Mouse (Mus musculus): Measurements from ENCODE around the gene Asb8. TPM values are rescaled to one million over a fixed set of nuclear protein-coding genes. Genes with fewer than 3 reads are reported as not detected.

Asb8 gene
- 100 to 1,000 TPM; 146 to 157 TPM for total RNA-seq (2021)
- long read RNA-seq, experiment 1, transcript Asb8-202 (4 exons, 1,100 nt) = major isoform, 97 of 202 reads
- long read RNA-seq, experiment 1, transcript Asb8-201 (4 exons, 1,049 nt) = minor isoform, 64 of 202 reads
- long read RNA-seq, experiment 1, partial matches to known transcripts = 22 of 202 reads
- long read RNA-seq, experiment 1, other reads (novel, unspliced or antisense) = 19 of 202 reads
- long read RNA-seq, experiment 2, transcript Asb8-202 (4 exons, 1,100 nt) = major isoform, 110 of 186 reads
- long read RNA-seq, experiment 2, transcript Asb8-201 (4 exons, 1,049 nt) = minor isoform, 46 of 186 reads
- long read RNA-seq, experiment 2, partial matches to known transcripts = 22 of 186 reads
- long read RNA-seq, experiment 2, other reads (novel, unspliced or antisense) = 8 of 186 reads

DNA sequence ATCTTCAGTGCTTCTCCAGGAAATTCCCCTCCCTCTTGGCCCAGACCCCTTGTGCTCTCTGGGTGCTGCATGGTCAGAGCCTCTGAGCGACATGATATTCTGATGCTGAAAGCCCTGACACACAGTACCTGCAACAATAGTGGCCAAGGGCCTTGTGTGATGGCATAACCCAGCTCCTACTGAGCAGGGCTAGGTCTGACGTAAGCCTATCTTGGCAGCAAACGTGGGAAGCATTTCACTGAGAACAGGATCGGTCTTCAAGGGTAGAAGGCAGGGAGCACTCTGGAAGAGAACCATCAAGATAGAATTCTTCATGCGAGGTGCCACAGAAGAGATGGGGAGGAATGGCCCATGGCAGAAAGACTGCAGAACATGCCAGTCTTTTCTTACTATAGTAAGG, at the start of gene Asb8:
Asb8 (minus strand) TSS at position 101 of the 400 bp plus-strand sequence.
- no peak for DNase-seq
- intact Hi-C loops (cut with DNase I; ENCODE audit: low total_unique reads) = loop anchor here (5.0 kb wide), 1 partner anchor 93 kb away; no protein-coding TSS in a partner anchor

DNA sequence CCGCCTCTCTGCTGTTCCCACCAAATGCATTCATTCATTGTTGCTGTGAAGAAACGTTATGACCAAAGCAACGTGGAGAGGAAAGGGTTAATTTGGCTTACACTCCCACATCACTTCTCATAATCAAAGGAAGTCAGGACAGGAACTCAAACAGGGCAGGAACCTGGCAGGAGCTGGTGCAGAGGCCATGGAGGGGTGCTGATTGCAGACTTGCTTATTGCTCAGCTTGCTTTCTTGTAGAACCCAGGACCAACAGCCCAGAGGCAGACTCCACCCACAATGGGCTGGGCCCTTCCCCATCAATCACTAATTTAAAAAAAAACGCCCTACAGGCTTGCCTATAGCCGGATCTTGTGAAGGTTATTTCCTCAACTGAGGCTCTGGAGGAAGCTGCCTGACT, 48.7 kb upstream of the Asb8 start:
- intact Hi-C loops (cut with DNase I; ENCODE audit: low total_unique reads) = no loop called here
- DNase-seq = no peak

DNA sequence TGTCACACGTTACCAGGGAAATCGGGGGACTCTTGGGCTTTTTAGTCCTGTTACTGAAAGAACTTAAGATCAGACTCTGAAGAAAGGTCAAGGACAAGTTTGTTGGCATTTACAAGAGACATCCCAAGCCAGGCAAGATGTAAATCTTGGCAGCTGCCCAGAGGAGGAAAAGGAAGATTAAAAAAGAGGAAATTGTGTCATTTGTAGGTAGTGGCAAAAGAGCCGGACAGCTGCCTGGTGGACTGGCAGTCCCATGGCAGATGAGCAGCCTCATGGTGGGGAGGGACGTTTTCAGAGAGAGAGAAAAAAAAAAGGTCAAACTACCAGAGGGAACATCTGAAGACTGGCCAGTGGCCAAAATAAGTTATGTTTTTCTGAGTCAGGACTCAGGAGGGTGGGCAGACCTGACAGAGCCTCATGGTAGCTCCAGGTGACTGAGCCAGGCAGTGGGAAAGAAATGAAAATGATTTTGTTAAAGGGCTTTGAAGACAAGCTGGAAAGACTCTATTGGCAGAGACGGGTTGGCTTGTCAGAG, 48.0 kb upstream of the Asb8 start:
- intact Hi-C loops (cut with DNase I; ENCODE audit: low total_unique reads) = no loop called here
- no peak for DNase-seq

DNA sequence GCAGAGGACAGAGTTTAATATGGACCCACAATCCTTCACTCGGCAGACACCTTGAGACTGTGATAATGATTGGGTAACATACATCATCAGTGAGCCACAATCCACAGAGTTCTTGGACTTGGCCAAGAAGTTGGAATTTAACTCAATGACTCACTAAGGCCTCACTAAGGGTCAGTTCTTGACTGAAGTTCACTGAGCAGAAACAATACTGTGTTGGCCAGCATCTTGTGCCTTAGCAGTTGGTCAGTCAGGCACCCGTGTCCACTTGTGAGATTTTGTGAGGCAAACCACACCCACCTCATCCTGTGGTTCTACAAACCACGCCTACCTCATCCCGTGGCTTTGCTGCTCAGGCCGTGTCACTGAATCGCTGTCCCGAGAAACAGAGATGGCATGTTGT, 44.3 kb upstream of the Asb8 start:
- intact Hi-C loops (cut with DNase I; ENCODE audit: low total_unique reads) = no loop called here
- no peak for DNase-seq

DNA sequence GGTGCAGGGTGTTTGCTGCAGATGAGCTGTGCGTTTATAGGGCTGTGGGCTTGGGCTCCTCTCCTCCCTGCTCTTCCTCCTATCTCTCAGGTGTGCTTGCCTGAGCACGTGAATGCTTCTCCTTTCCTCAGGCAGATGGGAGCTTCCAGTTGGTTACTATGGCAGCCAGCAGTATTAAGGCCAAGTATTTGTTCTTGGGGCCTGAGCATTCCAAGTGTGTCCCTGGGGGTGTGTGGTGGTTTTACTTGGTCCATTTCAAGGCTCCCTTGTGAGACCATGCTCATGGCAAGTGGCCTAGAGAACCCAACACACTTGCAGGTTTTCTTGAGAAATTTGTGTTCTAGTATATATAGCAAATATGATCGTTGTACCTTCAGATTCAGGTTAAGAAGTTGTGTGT, 30.0 kb upstream of the Asb8 start, which contains the start of gene Olfr288:
Olfr288 (minus strand) TSS at position 101 of the 400 bp plus-strand sequence.
- intact Hi-C loops (cut with DNase I; ENCODE audit: low total_unique reads) = no loop called here
- DNase-seq = no peak

DNA sequence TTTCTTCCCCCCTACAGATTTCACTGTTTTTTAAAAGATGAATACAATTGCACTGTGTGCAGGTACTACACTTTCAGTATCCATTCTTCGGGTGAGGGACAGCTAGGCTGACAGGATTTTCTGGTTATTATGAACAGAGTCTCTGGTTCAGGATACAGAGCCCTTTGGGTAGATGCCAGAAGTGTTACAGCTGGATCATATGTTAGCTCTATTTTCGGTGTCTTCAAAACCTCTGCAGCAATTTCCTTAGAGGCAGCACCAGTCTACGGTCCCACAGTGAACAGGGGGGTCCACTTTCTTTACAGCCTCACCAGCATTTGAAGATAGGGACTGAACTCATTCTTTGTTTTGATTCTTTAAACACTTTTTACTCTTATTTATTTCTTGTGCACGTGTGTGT, 19.0 kb upstream of the Asb8 start:
- no peak for DNase-seq
- intact Hi-C loops (cut with DNase I; ENCODE audit: low total_unique reads) = loop anchor here (5.0 kb wide), 1 partner anchor 208 kb away; no protein-coding TSS in a partner anchor

DNA sequence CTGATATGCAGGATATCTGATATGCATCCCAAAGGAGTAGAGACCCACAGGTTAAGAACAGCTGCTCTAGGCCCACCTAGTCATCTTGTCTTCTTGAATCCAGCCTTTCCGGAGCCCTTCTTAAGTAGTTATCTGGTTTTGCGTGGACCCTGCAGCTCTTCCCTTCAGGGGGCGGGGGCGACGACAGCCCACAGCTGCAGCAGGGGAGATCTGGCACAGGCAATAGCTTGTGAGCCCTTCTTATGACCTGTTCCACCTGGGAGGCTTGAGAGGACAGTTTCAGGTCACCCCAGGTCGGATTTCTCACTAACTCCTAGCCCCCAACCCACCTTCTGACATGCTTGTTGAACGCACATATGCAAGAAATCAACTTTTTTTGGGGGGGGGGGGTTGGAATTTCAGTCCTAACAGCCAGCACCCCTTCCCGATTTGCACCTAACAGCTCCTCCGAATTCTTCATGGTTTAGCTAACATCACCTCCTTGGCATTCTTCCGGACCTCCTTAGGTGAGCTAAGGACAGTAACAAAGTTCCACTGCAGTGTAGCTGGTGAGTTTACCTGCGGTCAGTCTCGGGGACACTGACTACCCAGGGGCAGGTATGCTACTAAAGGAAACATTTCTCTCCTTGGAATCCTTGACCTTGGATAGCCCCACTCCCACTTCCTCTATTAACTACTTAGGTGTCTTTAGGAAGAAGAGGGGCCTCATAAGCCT, 16.6 kb upstream of the Asb8 start:
- no peak for DNase-seq

DNA sequence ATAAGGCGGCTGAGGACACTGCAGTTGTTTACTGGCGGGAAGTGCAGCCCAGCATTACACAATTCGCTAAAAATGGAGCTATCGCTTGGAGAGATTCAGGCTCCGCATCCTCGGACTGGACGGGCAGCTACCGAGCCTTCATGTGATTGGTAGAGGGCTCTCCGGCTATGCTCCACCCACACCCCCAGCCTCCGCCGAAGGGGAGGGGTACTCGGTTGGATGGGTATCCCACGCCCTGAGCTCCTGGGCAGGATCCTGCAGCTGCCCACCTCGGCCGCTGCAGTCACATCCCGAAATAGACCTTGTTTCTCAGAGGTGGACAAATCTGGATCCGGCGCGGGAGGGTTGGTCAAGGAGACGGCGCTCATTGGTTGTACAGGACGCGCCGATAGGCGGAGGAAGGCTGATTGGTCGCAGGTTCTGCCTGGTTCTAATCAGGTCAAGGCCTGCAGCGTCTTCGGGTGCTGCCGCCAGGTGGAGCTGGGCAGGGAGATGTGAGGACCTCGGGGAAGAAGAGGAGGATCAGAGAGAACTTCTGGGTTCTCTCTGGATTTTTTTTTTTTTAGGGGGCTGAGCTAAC, 15.8 kb upstream of the Asb8 start:
- intact Hi-C loops (cut with DNase I; ENCODE audit: low total_unique reads) = loop anchor here (5.0 kb wide), 1 partner anchor 211 kb away; no protein-coding TSS in a partner anchor
- DNase-seq = peak; percentile 94

More for the DNA sequence above, 16.6 kb upstream of the Asb8 start:
- intact Hi-C loops (cut with DNase I; ENCODE audit: low total_unique reads) = loop anchor here (5.0 kb wide), 1 partner anchor 210 kb away; no protein-coding TSS in a partner anchor

DNA sequence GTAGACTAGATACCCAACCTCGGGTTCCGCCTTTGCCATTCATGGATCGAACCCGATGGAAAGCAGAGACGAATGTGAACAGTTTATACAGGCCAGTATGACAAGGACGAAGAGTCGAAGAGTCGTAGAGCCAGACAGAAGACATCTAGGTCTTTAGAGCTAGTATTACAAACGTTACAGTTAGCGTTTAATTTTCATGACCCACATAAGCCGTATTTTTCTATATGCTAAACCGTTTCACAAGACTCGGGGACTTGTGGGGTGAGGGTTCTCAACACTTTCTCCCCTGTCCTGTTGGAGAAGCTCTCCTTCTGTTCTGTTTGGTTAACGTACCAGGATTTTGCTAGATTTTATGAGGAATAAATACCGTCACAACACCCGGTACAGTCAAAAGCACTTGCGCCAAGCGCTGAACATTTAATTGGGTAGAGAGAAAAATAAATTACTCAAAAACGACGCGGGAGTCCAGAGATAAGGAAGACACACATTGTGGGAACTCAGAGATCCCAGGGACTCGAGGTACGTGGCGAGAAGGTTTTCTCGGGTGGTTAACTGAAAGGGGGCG, 15.2 kb upstream of the Asb8 start:
- no peak for DNase-seq
- intact Hi-C loops (cut with DNase I; ENCODE audit: low total_unique reads) = loop anchor here (5.0 kb wide), 1 partner anchor 212 kb away; no protein-coding TSS in a partner anchor

DNA sequence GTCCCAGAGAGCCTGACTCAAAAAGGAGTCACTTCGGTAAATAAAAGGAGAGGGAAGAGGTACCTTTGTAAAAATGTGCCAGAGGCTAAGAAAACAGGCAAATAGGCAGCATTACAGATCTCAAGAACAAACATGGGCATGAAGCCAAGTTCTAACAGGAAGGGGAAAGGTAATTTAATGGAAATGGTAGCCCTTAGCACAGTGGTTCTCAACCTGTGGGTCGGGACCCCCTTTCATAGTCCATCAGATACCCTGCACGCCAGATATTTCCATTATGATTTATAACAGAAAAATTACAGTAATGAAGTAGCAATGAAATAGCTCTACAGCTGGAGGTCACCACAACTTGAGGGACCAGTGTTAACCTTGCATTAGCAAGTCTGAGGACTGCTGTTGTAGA, 11.9 kb upstream of the Asb8 start:
- no peak for DNase-seq
- intact Hi-C loops (cut with DNase I; ENCODE audit: low total_unique reads) = no loop called here

DNA sequence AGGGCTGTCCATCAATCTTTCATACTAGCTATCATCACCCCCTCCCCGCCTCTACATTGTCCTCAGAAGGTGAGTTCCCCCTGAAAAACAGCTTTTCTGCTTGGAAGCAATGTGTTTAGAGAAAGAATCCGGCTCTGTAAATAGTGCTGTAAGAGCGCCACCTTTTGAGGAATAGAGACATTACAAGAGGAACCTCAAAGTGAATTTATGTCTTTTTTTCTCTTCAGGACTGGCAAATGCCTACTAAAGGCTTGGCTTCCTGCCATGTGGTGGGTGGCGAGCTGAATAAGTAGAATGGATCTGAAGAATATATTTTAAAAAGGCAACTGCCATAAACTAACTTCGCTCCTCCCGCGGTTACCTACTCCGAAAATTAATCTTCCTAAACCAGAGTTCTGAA, 8.4 kb upstream of the Asb8 start:
- DNase-seq = no peak
- intact Hi-C loops (cut with DNase I; ENCODE audit: low total_unique reads) = no loop called here

DNA sequence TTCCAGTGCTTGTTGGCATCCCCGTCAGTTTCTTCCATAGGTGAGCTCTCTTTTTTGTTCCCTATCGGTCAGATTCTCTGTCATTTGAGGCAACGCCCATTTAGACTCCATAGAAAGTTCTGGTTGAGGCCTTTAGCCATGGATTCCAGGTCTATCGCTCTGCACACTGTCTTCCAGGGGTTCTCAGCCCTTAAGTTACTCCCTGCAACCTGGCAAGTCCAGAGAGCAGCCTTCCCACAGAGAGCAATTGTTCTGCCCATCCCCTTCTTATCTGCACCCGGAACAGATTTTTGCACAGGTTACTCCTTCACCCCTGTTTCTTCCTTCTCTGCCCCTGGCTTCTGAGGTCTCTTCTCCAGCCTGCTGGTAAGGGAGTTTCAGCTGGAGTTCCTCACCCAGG, 6.7 kb upstream of the Asb8 start:
- no peak for DNase-seq
- intact Hi-C loops (cut with DNase I; ENCODE audit: low total_unique reads) = no loop called here

DNA sequence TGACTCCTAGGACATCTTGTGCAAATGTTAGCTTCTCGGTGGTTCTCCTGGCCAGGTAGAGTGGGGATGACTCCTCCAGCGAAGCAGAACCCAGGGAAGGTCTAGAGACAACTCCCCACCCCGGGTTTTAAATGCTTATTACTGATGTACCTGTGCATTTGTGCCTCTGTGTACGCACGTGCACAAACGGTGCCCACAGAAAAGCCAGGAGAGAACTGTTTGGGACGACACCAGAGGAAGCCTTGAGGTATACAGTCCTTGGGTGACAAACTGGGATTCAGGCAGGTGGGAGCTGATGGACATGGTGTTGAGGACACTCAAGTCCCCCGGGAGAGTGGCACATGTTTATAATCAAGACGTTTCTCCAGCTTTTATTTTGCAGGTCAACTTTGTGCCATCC, 5.5 kb upstream of the Asb8 start:
- DNase-seq = no peak
- intact Hi-C loops (cut with DNase I; ENCODE audit: low total_unique reads) = no loop called here

DNA sequence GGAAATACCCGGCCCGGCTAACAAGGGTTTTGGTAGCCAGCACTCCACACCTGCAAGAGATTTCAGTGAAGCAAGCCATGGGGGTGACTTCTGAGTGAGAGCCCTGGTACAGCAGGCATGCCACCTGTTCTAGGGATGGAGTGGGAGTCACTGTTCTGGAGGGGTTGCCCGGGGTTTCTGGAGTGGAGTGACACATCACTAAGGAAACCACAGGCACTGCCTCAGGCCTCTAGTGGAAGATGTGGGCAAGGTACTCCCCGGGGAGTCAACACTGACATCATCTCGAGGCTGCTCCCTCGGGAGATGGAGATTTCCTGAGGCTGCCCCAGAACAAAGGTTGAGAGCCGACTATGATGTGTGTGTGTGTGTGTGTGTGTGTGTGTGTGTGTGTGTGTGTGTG, 4.9 kb upstream of the Asb8 start:
- no peak for DNase-seq
- intact Hi-C loops (cut with DNase I; ENCODE audit: low total_unique reads) = no loop called here

DNA sequence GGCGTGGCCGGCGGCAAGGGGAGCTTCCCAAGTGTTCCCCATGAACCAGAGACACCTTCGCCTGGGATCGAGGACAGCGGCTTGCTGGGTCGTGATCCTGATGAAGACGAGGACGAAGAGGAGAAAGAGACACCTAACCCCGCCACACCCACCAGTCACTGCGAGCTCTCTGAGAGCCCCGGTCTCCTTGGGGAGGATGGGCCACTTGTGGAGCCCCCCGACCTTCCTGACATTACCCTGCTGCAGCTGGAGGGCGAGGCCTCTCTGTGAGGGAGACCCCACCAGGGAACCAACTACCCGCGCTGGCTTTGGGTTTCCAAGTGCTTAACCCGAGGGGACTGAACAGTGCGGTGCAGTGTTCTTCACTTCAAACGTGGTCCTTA, 3.2 kb upstream of the Asb8 start:
- intact Hi-C loops (cut with DNase I; ENCODE audit: low total_unique reads) = loop anchor here (5.0 kb wide), 1 partner anchor 96 kb away; no protein-coding TSS in a partner anchor

DNA sequence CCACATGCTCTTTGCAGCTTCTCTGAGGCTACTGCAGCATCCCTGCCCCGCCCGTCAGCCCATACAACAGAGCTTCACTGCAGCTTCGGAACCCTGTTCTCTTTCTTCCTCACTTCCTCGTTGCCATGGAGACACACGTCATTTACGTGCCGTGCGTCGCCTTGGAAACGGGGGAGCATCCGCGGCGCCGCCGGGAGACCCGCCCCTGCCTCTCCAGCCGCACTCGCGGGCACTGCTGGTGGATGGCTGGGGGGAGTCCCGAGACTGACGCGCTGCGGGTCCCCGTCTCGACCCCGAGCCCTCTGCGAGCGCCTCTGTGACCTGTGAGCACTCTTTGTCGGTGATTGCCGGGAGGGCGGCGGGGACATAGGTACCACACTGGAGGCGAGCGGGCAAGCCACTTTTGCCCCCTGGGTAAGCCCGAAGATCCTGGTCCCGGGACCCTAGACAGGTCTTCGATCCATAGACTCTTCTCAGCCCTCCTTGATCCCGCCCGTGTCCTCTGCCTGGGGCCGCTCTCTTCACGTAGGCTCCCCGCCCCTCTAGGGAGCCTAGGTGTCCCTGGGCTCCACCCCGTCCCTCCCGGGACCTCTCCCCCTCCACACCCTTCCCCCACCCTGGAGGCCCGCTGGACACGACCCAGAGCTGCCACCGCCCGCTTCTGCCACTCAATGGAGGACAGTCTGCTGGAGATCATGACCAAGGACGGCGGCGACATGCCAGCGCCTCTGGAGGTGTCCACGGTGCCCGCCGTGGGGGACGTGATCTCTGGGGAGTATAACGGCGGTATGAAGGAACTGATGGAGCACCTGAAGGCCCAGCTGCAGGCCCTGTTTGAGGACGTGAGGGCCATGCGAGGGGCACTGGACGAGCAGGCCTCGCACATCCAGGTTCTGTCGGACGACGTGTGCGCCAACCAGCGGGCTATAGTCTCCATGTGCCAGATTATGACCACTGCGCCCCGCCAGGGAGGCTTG, 2.5 kb upstream of the Asb8 start:
- peak; percentile 47 for DNase-seq
- intact Hi-C loops (cut with DNase I; ENCODE audit: low total_unique reads) = loop anchor here (5.0 kb wide), 1 partner anchor 96 kb away; no protein-coding TSS in a partner anchor

More for the DNA sequence above, 3.2 kb upstream of the Asb8 start:
- no peak for DNase-seq

DNA sequence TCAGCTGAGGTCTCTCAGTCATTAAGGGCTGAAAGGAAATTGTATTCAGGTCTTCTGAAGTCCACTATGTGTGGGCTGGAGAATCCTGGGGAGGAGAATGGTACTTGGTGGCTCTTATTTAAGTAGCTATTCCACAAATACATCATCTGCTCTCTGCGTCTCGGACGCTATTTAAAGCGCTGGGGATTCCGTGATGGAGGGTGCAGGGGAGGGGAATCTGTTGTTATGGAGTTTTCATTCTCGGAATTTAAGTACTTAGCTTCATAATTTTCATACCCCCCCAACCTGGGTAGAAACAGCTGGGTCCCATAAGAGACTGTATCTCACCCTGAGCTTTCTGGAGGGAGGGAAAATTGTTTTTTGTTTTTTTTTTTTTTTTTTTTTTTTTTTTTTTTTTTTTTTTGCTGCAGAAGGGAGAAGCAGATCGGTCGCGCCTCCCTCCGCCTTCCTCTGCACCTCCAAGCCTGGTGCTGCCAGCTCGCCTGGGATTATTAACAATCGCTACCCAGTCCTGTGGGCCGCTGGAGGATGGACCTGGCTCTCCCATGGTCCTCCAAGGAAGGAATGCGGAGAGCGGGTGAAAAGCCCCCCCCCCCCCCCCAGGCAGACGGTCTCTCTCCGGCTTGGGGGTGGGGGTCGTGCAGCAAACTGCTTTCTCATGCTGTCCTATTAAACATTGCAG, 1.7 kb upstream of the Asb8 start, which contains the start of gene Ccdc184:
Ccdc184 (plus strand) TSS at position 196 of the 682 bp plus-strand sequence.
- DNase-seq = no peak
- intact Hi-C loops (cut with DNase I; ENCODE audit: low total_unique reads) = loop anchor here (5.0 kb wide), 1 partner anchor 95 kb away; no protein-coding TSS in a partner anchor

DNA sequence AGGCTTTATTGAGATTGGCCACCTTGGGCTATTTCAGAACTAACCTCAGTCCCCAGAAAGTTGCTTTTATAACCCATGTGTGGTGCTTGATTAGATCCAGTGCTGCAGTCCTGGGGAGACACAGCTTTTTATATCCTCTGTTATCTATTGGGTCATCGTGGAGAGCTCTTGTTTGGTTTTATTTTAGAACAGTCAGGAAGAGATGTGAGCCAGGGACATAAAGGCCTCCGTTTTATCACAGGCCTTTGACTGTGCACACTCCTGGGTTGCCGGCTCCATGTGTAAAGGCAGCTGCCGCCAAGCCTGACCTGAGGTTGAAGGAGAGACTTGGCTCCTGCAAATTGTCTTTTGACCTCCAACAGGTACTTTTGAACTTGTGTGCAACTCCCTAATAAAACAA, 2.9 kb downstream of the Asb8 start:
- intact Hi-C loops (cut with DNase I; ENCODE audit: low total_unique reads) = no loop called here
- DNase-seq = no peak

All from gastrocnemius, postnatal 14 days (tissue).